Mouse (Mus musculus) right cerebral cortex, postnatal 4 days (tissue): ENCODE measurements around the gene Pstpip1.
A peak's percentile ranks its signal among the peaks of the same experiment; 100 is the strongest.

Experiments used
- DNase-seq: peaks from one replicate; pipeline ENCODE4 v3.0.0-alpha.2; 2022

The Pstpip1 gene

DNA sequence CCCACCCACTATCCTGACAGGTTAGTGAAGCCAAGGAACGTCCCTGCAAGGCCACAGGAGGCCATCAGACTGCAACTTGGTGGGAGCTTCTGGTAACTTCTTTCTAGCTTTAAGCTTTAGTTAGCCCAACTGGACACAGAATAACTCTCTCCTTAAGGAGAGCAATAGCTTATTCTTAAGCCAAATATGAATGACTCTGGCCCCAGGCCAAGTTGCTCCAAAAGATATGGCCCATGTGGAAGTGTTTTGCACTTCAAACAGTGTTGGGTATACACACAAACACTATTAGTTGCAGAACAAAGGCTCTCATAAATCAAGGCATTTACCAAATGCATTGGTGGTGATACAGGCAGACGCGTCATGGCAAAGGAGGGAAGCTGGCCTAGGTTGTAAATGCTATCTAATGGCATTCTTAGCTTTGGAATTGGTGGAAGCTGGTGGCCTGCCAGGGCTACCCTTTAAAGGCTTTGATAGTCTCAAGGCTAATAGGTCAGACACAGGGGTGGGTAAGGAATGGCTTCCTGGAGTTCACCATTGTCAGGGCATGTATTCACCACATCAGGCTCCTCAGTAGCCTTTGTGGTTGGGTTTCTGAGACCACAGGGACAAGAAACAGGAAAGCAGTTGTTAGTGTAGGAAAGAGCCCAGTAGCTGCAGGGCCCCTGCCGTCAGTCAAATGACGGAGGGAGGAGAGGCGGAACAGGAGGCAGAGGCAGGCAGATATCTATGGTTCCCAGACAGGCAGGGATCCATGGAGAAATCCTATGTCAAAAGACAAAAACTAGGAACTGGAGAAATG, 16.7 kb downstream of the Pstpip1 start:
- DNase-seq: no peak

- DNase-seq: no peak
These were observed 17.8 kb downstream of the Pstpip1 start for GRCm38 (mm10) chr9:56107527-56107926.

- no peak for DNase-seq
These were observed 18.4 kb downstream of the Pstpip1 start for GRCm38 (mm10) chr9:56108174-56108573.

DNA sequence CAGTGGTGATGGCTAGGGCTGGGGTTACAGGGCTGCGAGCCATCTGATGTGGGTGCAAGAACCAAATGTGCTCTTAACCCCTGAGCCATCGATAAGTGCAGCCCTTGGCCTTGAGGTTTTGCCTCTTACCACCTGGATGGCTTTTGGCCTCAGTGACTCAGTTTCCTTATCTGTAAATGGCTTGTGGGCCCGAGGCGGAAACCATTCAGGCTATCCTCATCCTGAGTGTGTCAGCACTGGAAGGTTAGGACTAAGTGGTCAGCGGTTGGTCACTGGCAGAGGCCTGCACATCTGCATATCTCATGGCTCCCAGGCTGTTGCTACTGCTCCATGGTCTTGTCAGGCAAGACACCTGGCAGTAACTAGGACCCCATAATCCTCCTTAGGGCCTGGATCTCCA, 28.3 kb downstream of the Pstpip1 start:
- no peak for DNase-seq

DNA sequence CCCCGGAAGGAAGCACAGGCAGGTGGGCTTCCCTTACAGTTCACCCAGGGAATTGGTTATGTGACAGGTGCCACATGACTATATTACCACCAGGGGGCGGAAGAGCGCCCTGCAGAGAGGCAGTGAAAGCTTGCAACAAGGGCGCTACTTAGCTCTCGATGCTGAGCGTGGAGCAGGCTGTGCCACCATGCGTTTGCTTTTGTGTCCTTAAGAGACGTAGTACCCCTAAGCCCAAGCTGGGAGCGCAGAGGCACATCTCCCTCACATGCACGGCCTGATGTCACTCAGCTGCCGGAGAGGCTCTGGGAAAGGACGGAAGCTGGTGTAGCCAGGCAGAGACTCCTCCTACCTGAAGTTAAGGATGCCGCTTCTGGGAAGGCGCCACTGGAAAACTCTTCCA, 28.8 kb downstream of the Pstpip1 start:
- DNase-seq: peak; percentile 78

DNA sequence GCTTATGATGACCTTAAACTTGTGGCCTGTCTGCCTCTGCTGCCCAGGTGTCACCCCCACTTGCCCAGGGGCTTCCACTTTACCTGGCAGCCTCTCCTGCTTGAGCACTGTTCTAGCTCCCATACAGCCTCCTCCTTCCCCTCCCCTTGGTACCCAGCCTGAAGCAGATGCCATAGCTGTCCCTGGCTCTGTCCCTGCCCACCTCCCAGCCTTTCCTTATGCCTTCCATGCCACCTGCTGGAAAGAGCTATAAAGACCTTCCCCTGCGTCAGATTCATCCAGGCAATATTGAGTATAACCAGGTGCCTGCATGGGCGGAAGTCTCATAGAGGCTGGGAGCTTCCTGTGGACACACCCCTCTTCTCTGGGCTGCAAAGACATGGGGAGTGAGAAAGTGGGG, 29.9 kb downstream of the Pstpip1 start:
- no peak for DNase-seq

- DNase-seq: peak; percentile 62
These were observed 31.3 kb downstream of the Pstpip1 start for GRCm38 (mm10) chr9:56121097-56121496.

DNA sequence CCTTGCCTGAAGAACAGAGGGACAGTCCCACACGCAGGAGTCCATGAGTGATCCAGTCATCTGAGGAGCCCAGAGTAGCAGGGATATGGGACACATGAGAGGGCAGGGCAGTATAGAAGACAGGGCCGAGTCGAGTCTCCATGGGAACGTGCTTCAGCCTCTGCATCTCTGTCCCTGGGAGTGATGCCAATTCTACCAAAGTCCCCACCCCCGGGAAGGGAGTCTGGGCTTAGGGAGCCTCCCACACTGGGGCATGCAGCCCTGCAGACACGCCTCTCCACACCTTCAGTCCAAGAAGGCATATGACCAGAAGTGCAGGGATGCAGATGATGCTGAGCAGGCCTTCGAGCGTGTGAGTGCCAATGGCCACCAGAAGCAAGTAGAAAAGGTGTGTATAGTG, 33.2 kb downstream of the Pstpip1 start:
- no peak for DNase-seq

- no peak for DNase-seq
These were observed 33.9 kb downstream of the Pstpip1 start for GRCm38 (mm10) chr9:56123613-56124012.

DNA sequence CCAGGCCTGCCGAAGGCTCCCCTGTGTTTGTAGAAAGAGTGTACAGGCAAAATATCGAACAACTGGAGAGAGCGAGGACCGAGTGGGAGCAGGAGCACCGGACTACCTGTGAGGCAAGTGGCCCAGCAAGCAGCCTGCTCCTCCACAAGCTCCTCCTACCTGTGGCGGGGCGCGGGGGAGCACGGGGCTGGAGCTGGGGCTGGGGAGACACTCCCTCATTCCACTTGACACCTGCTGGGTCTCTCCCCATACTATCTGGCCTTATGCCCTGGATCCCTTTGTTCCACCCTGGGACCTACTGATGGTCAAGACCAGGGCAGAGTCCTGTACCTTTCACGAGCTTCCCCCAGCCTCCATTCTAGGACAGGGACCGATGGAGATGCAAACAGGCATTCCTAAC, 34.8 kb downstream of the Pstpip1 start:
- DNase-seq: no peak

DNA sequence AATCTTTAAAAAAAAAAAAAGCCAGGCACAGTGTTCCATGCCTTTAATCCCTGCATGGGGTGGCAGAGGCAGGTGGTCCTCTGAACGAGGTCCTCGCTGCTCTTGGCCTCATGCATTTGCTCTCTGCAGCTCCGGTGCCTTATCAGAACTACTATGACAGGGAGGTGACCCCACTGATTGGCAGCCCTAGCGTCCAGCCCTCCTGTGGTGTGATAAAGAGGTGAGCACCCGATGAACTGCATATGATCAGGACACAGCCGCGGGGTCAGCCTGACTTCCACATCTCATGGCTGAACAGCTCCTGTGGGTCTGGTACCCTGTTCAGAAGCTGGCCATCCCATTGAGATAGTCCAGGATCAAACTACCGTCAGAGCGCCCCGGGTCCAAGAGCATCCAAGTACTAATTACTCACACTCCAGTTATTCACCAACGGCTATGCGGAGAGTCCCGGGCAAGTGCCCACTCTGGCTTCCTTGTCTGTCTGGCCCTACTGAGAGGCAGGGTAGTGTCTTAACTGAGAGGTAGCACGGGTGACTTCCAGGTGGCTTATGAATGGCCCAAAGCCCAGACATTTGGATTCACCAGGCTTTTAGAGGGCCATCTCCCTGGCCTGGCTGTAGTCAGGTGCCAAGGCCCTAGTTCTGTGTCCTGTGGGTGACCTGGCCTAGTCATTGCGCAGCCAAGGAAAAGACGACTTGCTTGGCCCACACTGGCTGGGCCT, 36.9 kb downstream of the Pstpip1 start:
- no peak for DNase-seq

- DNase-seq: no peak
These were observed 38.6 kb downstream of the Pstpip1 start for GRCm38 (mm10) chr9:56128331-56128730.

- no peak for DNase-seq
These were observed 40.2 kb downstream of the Pstpip1 start for GRCm38 (mm10) chr9:56129951-56130350.

DNA sequence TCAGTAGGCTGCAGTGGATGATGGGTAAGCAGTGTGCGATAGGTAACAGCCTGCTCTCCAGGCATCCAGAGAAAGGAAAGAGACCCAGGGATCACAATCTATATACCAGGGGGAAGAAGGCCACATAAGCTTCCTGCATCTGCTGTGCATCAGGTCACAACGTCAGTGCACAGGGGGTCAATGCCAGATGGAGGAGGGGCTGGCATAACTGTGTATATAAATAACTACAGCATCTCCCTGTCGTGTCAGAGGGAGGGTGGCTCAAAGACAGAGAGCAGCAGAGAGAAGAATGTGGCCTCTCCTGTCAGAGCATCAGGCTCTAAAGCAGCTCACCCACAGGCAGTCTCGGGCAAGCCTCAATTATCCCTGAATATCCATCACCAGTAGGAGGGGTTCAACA, 40.8 kb downstream of the Pstpip1 start:
- DNase-seq: no peak

DNA sequence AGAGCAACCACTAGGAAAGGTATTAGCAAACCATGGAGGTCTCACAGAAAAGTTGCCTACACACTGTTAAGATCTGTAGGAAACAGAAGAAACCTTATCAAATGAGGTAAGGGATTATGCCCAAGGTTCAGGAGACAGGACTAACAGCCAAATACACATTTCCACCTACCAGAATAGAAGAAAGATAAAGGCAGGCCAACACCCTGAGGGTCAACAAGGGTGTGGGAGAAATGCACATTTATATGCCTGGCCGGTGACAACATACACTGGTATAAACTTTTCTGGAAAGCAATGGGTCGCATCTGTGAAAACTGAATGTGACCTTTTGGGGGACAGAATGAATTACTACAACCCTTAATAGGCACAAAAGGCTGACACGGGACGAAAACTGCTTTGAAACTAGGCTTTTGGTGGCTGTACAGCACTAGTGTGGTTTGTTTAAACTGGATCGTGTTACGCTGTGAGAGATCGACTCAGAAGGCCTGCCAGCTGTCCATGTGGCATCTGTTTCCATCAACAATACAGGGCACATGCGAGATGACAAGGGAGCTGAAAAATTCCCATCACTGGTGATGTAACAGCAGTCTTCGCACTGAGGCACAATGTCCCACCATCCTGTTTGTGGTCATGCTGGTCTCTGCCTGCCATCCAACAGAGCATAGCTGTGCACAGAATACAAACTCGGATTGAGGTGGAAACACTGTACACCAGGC, 42.2 kb downstream of the Pstpip1 start:
- no peak for DNase-seq

DNA sequence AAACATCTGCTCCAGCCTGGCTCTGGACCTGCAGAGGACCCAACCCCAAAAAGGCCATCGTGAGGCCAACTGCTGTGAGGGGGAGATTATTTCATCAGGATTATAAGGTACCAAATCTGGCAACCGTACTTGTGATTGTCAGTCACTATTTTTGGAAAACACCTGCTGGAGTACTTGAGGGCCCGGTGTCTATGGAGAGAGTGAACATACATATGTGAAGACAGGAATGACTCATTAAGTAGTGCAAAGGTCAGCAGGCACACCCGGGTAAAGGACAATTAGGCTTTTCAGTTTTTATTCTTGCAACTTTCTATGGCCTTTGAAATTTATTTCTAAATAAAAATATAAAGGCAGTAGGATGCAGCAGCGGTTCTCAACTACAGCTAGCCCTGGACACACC, 44.2 kb downstream of the Pstpip1 start:
- no peak for DNase-seq

GRCm38 (mm10) chr9:56134614-56135013, 44.9 kb downstream of the Pstpip1 start:
- no peak for DNase-seq

DNA sequence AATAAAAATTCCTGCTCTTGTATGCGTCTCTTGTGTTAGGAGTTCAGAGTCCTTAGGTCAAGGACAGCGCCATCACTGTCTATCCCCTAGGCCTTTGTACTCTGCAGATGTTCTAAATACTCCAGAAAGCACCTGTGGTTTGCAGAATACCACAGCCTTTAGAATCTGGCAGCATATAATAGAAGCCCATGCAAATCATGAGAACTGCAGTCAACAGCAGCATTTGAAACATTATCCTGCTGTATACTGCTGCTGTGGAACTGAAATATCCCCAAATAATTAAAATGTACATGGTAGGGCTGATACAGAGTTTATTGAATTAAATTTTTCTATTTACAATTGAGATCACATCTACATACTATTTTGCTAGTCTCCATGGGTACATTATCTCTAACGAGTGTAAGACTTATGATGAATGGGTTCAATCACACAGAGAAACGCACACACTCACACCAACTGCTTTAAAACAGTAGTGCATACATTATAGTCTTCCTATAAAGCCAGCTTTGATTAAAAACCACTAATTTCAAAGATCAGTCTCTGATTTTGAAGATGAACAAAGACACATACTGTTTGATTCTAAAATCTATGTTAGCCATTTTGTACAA, 45.9 kb downstream of the Pstpip1 start:
- DNase-seq: no peak

DNA sequence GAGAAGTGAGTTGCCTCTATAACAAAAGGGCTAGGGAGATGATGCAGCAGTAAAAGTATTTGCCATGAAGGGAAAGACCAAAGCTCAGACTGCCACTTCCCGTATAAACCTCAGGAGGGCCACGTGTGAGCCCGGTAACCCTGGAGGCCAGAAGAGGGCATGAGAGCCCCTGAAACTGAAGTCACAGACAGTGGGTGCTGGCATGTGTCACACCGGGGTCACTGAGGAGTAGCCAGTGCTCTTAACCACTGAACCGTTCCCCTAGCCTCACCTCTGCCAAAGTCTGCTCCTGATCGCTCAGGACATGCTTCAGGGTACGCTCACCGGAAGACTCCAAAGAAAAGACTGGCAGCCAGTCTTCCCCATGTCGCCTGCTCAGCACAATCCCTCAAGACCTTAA, 52.0 kb downstream of the Pstpip1 start:
- DNase-seq: no peak

DNA sequence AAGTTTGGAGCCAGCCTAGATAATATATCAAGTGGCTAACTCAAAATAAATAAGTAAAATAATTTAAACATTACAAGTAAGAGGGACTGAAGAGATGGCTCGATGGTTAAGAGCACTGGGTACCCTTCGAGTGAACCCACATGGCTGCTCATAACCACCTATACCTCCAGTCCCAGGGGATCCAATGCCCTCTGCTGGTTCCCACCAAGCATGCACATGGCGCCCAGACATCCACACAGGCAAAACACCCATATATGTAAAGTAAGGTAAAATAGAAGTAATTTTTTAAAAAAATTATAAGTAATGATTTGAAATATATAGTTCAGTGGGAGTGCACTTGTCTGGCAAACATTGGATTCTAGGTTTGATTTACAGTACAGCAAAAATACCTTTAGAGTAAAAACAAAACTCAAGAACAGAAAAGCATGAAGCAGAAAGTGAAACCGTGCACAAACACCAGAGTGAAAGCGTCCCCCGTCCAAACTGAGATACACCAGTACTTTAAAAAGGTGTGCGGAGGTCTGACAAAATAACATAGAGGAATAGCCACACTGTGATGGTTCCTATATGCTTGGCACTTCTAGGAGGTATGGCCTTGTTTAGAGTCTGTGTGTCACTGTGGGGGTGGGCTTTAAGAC, 54.7 kb downstream of the Pstpip1 start:
- no peak for DNase-seq

GRCm38 (mm10) chr9:56146326-56146923, 56.7 kb downstream of the Pstpip1 start:
- DNase-seq: no peak

GRCm38 (mm10) chr9:56151745-56152481, 62.2 kb downstream of the Pstpip1 start:
- DNase-seq: no peak
